Mouse (Mus musculus): Measurements from ENCODE around the gene Ercc8. TPM values are rescaled to one million over a fixed set of nuclear protein-coding genes. Genes with fewer than 3 reads are reported as not detected.

Gene Ercc8
- 1 to 10 TPM; 4.9 to 6.1 TPM for total RNA-seq (2021)
- long read RNA-seq, experiment 1, partial matches to known transcripts: 0 of 3 reads
- long read RNA-seq, experiment 1, other reads (novel, unspliced or antisense): 0 of 3 reads
- long read RNA-seq, experiment 2, partial matches to known transcripts: 1 of 2 reads
- long read RNA-seq, experiment 2, other reads (novel, unspliced or antisense): 0 of 2 reads

DNA sequence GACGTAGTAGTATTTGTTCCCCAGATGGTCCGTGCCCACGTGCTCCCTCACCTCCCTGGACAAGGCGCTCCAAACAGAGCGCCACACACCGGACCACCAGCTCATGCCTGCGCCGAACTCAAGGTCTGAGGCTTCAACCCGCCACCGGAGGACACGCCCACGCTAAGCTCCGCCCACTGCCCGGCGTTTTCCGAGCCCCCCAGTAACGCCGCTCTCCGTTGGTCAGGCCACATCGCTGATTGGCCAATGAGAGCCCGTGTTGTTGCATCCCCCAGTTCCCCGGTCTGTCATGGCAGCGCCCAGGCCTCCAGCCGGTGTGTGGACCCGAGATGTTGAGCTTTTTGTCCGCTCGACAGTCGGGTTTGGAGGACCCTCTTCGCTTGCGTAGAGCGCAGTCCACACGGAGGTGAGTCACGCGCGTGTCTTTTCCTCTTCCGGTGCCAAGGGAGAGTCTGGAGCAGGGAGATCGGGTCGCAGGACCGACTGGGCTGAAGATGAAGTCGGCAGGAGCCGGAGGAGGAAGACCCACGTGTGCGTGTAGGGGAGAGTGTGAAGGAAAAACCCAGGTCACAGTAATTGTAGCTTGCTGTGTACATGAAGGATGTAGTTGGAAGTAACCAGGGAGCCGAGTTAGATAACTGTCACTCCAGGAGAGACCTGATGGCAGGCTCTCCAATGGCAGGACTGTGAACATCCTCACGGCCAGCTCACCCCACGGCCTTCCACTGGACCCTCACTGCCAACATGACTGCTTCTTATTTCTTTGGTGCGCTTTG is at the start of gene Ercc8, which contains the start of gene Ndufaf2:
Gene Ercc8 (plus strand): TSS at position 267 of the 776 bp plus-strand sequence.
Gene Ndufaf2 (minus strand): TSS at position 159 of the 776 bp plus-strand sequence.
- peak; percentile 96 to 98 for DNase-seq

- no peak for DNase-seq
These were observed 47.6 kb upstream of the Ercc8 start for GRCm38 (mm10) chr13:108110929-108111328.

GRCm38 (mm10) chr13:108113536-108113935 is 45.0 kb upstream of the Ercc8 start:
- no peak for DNase-seq

GRCm38 (mm10) chr13:108114257-108114656 is 44.3 kb upstream of the Ercc8 start:
- DNase-seq: no peak

GRCm38 (mm10) chr13:108117654-108118053 is 40.9 kb upstream of the Ercc8 start:
- DNase-seq: no peak

DNA sequence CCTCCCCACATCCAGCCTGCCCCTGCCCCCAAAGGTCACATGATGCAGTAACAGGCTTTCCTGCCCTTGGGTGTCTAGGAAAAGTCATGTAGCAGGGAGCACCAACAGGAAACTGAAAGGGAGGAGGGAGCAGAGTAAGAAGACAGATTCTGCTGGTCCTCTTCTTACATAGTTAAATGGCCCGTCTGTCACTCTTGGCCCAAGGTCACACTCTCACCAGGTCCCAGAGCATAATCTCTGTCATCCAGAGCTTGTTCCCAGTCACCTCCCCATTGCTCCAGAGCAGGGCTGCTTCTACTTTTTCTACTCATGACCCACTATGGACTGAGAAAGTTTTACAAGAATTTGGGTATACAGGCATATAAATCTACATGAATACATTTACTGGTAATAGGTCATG is 40.3 kb upstream of the Ercc8 start:
- DNase-seq: no peak

DNA sequence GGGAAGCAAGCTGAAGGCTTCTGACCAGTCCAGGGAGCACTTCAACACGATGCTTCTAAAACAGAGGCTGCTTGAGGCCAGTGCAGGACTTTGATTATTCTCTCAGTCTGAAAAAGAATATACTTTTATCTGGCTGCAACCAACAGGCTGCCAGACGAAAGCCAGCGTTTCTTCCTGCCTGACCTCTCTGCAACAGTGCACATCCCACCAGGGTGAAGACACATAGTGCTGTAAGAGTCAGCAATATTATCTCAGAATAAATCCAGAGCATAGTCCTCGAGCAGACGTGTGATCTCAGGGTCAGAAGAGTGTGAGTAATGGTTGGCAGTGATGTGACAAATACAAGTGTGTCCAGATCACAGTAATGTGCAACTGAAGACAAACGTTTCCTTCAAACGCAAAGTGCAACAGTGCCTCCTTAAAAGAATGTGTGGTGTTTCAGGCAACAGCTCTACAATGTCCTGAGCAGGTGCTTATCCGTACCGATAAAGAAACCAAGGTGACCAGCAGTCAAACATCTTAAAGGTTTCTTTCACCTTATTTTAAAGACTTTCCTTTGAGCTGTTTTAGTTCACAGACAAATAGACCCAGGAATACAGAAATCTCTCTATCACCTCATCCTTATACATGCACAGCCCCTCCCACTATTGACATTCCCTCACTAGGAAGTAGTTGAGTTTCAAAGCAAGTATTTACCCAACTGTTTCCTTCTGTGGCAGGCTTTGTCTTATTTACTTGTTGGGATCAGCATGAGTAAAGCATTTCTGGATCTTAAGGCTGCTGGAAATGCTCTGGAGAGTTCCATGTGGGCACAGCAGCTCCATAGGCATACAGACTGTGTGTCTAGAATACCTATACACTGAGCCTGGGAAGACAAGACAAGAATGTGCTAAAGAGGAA is 38.9 kb upstream of the Ercc8 start:
- DNase-seq: no peak

GRCm38 (mm10) chr13:108123109-108123723 is 35.3 kb upstream of the Ercc8 start:
- no peak for DNase-seq

GRCm38 (mm10) chr13:108124096-108124495 is 34.4 kb upstream of the Ercc8 start:
- DNase-seq: no peak

DNA sequence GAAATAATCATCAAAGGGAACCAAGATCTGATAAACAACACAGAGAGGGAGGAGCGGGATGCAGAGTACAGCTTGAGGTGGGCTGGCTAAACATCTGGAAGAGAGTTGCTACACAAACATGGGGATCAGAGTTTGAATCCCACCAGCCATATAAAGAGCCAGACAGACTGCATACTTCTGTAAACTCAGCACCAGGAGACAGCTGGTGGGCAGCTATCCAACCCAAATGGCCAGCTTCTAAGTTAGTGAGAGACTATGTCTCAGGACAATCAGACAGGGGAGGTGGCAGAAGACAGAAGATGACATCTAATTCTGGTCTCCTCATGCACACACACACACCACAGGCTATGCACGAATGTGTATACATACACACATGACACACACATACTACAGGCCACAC is 32.3 kb upstream of the Ercc8 start:
- no peak for DNase-seq

DNA sequence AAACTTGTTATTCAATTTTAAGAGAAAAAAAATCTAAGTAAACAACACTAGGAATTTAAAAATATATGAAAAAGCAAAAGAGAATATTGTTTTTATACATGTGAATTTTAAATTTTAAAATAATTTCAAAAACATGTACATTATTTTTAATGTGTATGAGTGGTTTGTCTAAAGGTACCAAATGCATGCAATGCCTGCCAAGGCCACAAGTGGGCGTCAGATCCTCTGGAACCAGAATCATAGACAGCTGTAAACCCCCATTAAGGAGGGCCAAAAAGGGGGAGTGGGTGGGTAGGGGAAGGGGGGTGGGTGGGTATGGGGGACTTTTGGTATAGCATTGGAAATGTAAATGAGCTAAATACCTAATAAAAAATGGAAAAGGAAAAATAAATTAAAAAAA is 31.4 kb upstream of the Ercc8 start:
- peak in 1 of 2 experiments; percentile 45 for DNase-seq

GRCm38 (mm10) chr13:108127883-108128282 is 30.6 kb upstream of the Ercc8 start:
- no peak for DNase-seq

- DNase-seq: peak in 1 of 2 experiments; percentile 33
These were observed 29.5 kb upstream of the Ercc8 start for GRCm38 (mm10) chr13:108129070-108129469.

- no peak for DNase-seq
These were observed 27.8 kb upstream of the Ercc8 start for GRCm38 (mm10) chr13:108130737-108131136.

DNA sequence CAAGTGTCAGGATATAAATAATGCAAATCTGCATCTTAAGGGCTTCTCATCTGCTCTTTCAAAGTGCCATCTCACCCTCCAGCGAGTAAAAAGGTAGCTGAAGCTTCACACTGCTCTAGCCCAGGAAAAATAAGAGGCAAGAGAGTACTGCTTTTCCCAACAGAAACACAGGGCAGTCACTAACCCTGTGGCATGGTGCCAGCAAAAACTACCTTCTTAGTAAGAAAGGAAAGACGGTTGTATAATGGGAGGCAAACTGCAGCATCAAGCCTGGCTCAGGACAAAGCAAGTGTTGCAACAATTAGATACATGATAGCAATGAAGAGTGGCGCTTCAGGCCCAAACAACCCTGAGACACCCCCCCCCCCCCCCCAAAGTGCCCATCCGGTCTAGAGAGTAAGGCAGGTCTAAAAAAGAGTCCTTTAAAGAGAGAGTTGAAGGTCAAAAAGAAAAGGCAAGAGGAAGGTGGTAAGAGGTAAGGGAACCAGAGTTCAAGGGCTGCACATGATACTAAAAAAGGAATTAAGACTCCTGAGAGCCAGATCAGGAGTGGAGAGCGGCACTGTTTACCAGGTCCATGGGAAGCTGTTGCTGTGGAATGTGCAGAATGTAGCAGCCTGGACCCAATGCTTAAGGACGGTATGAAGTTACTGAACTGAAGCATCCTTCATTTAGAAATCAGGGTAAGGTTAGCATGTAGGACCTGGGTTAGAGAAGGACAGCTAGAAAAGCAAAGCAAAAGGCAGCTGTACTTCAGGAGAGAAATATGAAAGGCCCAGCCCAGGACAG is 26.3 kb upstream of the Ercc8 start:
- DNase-seq: no peak

DNA sequence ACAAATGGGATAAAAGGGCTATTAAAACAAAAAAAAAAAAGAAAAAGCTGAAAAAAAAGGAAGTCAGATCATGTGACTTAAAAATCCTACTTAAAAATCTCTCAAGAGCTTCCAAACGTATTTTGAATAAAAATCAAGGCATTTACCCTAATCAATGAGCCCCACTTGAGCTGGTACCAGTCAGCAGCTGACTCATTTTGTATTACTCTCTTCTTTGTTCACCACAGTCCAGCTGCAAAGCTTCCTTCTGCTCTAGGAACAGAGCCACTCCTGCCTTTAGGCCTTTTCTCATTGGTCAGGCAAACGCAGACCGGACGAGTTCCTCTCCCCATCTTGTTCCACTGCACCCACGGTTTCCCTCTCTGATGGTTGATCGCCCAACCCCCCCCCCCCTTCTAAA is 22.9 kb upstream of the Ercc8 start:
- no peak for DNase-seq

- DNase-seq: no peak
These were observed 20.0 kb upstream of the Ercc8 start for GRCm38 (mm10) chr13:108138403-108138977.

DNA sequence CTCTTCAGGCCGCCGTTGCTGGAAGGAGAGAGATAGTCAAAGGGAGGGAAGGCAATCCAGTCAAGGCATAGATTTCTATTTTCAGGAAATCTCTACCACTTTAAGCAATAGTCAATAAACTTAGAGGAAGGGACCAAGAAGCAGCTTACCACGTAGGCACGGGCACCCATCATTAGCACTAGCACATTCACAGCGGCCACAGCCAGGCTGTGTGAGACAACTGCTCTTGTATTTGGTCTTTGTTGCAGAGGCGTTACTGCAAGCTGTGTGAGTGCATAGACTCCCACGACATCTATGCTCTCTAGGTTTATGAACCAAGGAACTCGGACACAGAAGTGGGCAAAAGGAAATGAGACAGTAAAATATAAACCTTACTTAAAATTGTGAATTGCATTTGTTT is 14.4 kb upstream of the Ercc8 start:
- DNase-seq: no peak

DNA sequence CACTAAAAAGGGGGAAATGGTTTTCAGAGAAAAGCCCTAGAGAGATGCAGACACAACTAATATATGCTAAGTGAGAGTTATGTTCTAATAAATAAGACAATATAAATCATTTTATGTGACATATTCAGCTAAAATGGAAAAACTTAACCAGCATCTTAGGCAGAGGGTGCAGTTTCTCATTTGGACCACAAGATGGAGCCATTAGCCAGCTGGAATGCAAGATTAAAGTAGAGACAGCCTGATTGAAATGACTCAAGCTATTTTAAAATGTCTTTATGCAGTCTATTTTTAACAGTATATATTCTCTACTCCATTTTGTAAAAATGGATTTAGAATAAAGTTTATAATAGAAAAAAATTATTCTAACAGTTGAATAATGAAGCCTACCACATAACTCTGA is 6.7 kb upstream of the Ercc8 start:
- peak in 1 of 2 experiments; percentile 22 for DNase-seq

DNA sequence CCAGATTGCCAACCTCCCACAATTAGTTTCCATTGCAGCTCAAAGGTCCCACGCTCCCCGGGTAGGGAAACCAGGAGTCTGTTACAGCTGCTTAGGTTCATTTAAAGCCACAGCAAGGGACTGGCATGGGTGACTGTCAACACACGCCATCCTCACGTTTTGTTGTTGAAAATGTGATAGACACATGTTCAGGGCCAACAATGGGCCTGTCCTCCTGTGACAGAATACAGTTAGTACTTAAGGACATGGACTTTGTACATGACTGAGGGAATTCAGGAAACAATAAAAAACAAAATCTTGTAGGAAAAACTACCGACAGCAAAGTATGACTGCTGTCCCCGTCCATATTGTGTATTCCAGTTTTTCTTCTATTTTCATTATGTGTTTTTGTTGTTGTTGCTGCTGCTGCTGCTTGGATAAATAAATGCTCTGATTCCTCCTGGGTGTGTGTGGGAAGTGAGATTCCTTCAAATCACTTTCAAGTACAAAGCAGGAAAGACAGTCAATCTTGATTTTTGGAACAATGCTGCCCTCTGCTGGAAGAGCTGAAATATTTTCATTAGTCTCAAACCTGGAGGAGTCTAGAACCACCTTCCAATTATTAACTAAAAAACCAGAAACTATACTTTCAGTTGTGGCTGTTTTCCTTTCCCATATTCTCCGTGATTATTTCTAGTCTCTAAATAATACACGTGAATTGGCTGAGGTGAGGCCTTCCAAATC is 5.7 kb upstream of the Ercc8 start:
- peak; percentile 58 to 82 for DNase-seq

All from heart, adult 18-20 months (tissue).